Mouse (Mus musculus): ENCODE measurements around the gene Serpinb5. TPM values are rescaled to one million over a fixed set of nuclear protein-coding genes. Genes with fewer than 3 reads are reported as not detected.

Gene Serpinb5
- total RNA-seq (2014; rRNA removed) (0.38 TPM in 1 of 2 replicates, not detected in the other), polyA plus RNA-seq (2015; fragmentation: Nextera tagmentation; extraction: Ambion mirVana) (0.06 and 0.08 TPM in 2 replicates)

DNA sequence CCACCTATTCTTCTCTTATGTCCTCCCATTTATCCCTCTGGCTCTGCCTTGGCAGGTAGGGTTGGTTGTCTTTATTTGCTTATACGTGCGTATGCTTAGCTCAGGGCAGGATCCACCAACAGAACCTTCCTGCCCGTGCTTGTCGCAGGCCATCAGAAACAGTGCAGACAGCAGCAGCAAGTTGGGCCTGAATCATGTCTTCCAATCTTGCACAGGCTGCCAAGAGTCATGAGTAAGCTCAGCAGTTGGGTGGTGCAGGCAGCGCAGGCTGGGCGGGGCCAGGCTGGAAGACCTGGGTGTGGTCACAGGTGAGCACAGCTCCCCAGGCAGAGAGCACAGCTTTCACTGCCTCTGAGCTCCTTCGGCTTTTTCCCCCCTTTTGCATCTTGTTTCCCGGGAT lies at the start of gene Serpinb5:
Gene Serpinb5 (plus strand): TSS at position 327 of the 400 bp plus-strand sequence.
- Histone ChIP-seq H3K4me3 (ENCODE audit: low read depth, low read length) (no peak within 1 kb of the TSS), H3K4me2 (ENCODE audit: low read depth) (no peak within 1 kb of the TSS), H3K4me1 (ENCODE audit: insufficient read depth) (no peaks in the 10 kb centered on the region), H3K9ac (no peak within 1 kb of the TSS), H3K27me3 (ENCODE audit: insufficient read depth, low read length) (no peaks in the 10 kb centered on the region), H3K36me3 (ENCODE audit: insufficient read depth) (no peaks in the 10 kb centered on the region), H3K9me3 (ENCODE audit: low read length) (no peaks in the 10 kb centered on the region), H3K27ac (ENCODE audit: low read depth, low read length) (no peak within 1 kb of the TSS)
- DNase-seq = no peak
- 73% methylated on average over 8 of the region's 8 CpGs for WGBS
- no peak for TF ChIP-seq CTCF (IDR thresholded peaks at IDR 0.05; ENCODE audit: low read depth)
- ATAC-seq = no peak

DNA sequence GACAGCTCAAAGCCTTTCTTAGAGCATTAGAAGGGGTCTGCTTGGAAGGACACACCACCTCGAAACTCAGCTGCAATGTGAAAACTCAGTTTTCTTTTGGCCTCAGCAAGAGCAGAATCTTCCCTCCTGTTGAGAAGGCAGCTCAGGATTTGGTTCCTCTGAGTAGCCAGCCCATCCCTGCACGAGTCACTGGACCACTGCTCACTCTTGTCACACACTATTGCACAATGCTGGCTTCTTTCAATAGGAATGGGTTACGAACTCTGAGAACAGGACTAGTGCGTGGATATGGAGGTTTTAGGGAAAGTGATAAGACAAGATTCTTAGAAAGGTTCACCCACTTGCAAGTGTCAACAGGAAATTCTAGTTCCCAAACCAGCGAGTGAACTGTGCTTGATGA lies 46.1 kb upstream of the Serpinb5 start:
- no peak for DNase-seq
- no peak for TF ChIP-seq CTCF (IDR thresholded peaks at IDR 0.05; ENCODE audit: low read depth)

DNA sequence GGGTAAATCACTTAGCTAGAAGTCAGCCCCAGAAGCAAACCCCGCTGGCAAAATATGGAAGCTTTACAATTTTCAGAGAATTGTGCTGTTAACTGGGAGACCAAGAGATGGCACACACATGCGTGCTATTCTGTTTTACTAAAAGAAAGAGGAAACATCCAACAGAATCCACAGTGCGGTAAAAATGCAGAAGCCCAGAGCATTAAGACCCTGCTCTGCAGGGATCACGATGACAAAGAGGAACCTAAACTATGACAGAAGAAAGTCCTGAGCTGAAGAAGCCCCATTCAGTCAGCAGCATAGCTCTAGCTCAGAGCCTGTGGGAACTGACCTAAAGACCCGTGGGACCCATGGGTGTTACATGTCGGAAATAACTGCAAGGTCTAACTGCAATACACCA lies 45.7 kb upstream of the Serpinb5 start:
- Histone ChIP-seq H3K9me3 (ENCODE audit: low read length) (no peaks in the 10 kb centered on the region), H3K4me3 (ENCODE audit: low read depth, low read length) (no peak overlapping the region), H3K27ac (ENCODE audit: low read depth, low read length) (no peak overlapping the region), H3K27me3 (ENCODE audit: insufficient read depth, low read length) (peaks cover 3% of the 10 kb centered on the region; the same call in 1 of the 2 replicates), H3K36me3 (ENCODE audit: insufficient read depth) (no peaks in the 10 kb centered on the region), H3K9ac (no peak overlapping the region), H3K4me2 (ENCODE audit: low read depth) (no peak overlapping the region), H3K4me1 (ENCODE audit: insufficient read depth) (no peaks in the 10 kb centered on the region)
- no peak for DNase-seq
- no peak for ATAC-seq
- no peak for TF ChIP-seq CTCF (IDR thresholded peaks at IDR 0.05; ENCODE audit: low read depth)
- 88% methylated on average over 6 of the region's 6 CpGs for WGBS

More for the DNA sequence above, 46.1 kb upstream of the Serpinb5 start:
- peaks cover 3% of the 10 kb centered on the region; the same call in 1 of the 2 replicates for H3K27me3 ChIP-seq (ENCODE audit: insufficient read depth, low read length)
- no peak overlapping the region for H3K27ac ChIP-seq (ENCODE audit: low read depth, low read length)
- no peak overlapping the region for H3K4me2 ChIP-seq (ENCODE audit: low read depth)
- no peak overlapping the region for H3K4me3 ChIP-seq (ENCODE audit: low read depth, low read length)
- no peak for ATAC-seq
- no peaks in the 10 kb centered on the region for H3K4me1 ChIP-seq (ENCODE audit: insufficient read depth)
- no peaks in the 10 kb centered on the region for H3K9me3 ChIP-seq (ENCODE audit: low read length)
- H3K9ac ChIP-seq = no peak overlapping the region
- 77% methylated on average over 5 of the region's 5 CpGs for WGBS
- H3K36me3 ChIP-seq (ENCODE audit: insufficient read depth) = no peaks in the 10 kb centered on the region

DNA sequence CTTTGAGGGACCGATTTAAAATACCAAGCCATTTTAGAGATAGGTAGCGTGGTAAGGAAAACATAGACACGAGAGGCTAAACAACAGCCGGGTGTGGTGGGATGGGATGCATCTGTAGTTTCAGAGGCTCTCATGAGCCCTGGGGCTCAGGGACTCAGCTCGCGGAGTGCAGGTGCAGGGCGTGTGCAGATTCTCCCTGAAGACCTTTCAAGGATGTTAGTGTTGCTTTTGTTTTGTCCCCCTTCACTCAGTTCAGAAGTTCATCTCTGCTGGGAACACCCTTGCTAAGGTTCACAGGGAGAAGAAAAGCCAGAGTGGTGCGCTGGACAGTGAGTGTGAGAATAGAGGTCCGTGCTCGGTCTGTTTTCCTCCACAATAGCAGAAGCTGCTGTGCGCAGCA lies 44.2 kb upstream of the Serpinb5 start:
- DNase-seq (no peak), ATAC-seq (no peak)
- Histone ChIP-seq H3K27me3 (ENCODE audit: insufficient read depth, low read length) (peaks cover 3% of the 10 kb centered on the region; the same call in 1 of the 2 replicates), H3K9ac (no peak overlapping the region), H3K4me3 (ENCODE audit: low read depth, low read length) (no peak overlapping the region), H3K4me2 (ENCODE audit: low read depth) (no peak overlapping the region), H3K27ac (ENCODE audit: low read depth, low read length) (no peak overlapping the region), H3K36me3 (ENCODE audit: insufficient read depth) (no peaks in the 10 kb centered on the region), H3K4me1 (ENCODE audit: insufficient read depth) (no peaks in the 10 kb centered on the region), H3K9me3 (ENCODE audit: low read length) (no peaks in the 10 kb centered on the region)
- 87% methylated on average over 11 of the region's 11 CpGs for WGBS
- TF ChIP-seq CTCF (IDR thresholded peaks at IDR 0.05; ENCODE audit: low read depth) = no peak

DNA sequence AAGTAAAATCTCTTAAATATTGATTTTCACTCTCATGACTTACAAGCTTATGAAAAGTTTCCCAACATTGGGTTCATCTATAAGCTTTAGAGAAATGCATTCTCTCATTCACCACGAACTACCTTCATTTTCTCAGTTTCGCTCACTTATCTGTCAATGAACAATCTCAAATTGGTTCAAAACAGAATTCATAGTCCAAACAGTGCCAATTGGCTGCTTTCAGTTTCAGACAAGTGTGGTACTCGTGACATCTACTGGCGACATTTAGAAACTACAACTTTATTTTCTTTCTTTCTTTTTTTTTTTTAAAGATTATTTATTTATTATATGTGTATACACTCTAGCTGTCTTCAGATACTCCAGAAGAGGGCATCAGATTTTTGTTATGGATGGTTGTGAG lies 42.6 kb upstream of the Serpinb5 start:
- Histone ChIP-seq H3K27me3 (ENCODE audit: insufficient read depth, low read length) (peaks cover 3% of the 10 kb centered on the region; the same call in 1 of the 2 replicates), H3K9me3 (ENCODE audit: low read length) (no peaks in the 10 kb centered on the region), H3K4me1 (ENCODE audit: insufficient read depth) (peaks cover 3% of the 10 kb centered on the region; the same call in 1 of the 2 replicates), H3K36me3 (ENCODE audit: insufficient read depth) (no peaks in the 10 kb centered on the region), H3K4me3 (ENCODE audit: low read depth, low read length) (no peak overlapping the region), H3K4me2 (ENCODE audit: low read depth) (no peak overlapping the region), H3K27ac (ENCODE audit: low read depth, low read length) (no peak overlapping the region), H3K9ac (no peak overlapping the region)
- peak; percentile 63 for TF ChIP-seq CTCF (IDR thresholded peaks at IDR 0.05; ENCODE audit: low read depth)
- DNase-seq (peak; percentile 61), ATAC-seq (peak; percentile 16; the same call in 1 of the 2 replicates)
- WGBS = 17% methylated on average over 4 of the region's 4 CpGs

DNA sequence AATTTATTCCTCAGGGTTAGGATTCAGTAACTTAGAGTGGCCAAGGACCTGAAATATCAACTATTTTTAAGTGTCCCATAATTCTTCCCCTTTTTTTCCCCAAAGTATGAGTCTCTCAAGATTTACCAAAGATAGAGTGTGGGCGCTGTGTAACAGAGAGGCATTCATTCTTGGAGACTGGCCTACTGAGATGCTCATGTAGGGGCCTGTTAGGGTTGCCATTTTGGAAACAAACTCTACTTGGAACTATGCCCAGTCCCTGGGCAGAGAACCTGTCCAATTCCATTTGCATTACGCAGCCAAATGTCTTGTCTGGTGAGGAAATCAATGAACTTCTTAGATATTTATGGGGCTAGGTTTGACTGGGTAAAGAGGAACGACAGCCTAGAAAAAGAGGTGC lies 38.7 kb upstream of the Serpinb5 start:
- H3K4me1 ChIP-seq (ENCODE audit: insufficient read depth) = peaks cover 3% of the 10 kb centered on the region; the same call in 1 of the 2 replicates
- peak; percentile 16 for DNase-seq
- no peak overlapping the region for H3K4me2 ChIP-seq (ENCODE audit: low read depth)
- no peak overlapping the region for H3K27ac ChIP-seq (ENCODE audit: low read depth, low read length)
- H3K36me3 ChIP-seq (ENCODE audit: insufficient read depth) = no peaks in the 10 kb centered on the region
- H3K9me3 ChIP-seq (ENCODE audit: low read length) = no peaks in the 10 kb centered on the region
- TF ChIP-seq CTCF (IDR thresholded peaks at IDR 0.05; ENCODE audit: low read depth) = no peak
- H3K27me3 ChIP-seq (ENCODE audit: insufficient read depth, low read length) = no peaks in the 10 kb centered on the region; the same call in 1 of the 2 replicates
- no peak overlapping the region for H3K9ac ChIP-seq
- 49% methylated on average over 3 of the region's 3 CpGs for WGBS
- ATAC-seq = no peak
- no peak overlapping the region for H3K4me3 ChIP-seq (ENCODE audit: low read depth, low read length)

DNA sequence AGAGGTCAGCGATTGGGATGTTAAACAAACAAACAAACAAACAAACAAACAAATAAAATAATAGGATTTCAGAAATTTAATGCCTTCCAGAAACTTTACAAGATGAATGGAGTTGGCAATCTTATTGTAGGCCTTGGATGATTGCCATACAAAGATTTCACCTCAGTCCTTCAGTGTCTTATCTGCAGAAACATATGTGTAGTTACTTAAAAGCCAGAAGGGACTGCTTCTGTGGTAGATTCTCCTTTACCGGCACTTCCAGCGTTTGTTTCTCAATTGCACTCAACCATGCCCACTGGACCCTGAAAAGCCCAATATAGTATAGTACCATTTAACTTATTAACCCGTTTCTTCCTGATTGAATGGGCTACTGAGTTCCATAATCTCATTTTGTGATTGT lies 32.2 kb upstream of the Serpinb5 start:
- no peak for TF ChIP-seq CTCF (IDR thresholded peaks at IDR 0.05; ENCODE audit: low read depth)
- Histone ChIP-seq H3K4me2 (ENCODE audit: low read depth) (no peak overlapping the region), H3K27ac (ENCODE audit: low read depth, low read length) (no peak overlapping the region), H3K4me1 (ENCODE audit: insufficient read depth) (no peaks in the 10 kb centered on the region), H3K36me3 (ENCODE audit: insufficient read depth) (no peaks in the 10 kb centered on the region), H3K4me3 (ENCODE audit: low read depth, low read length) (no peak overlapping the region), H3K27me3 (ENCODE audit: insufficient read depth, low read length) (no peaks in the 10 kb centered on the region), H3K9ac (no peak overlapping the region), H3K9me3 (ENCODE audit: low read length) (no peaks in the 10 kb centered on the region)
- WGBS = 79% methylated on average over 4 of the region's 4 CpGs
- ATAC-seq (no peak), DNase-seq (no peak)

All from forebrain, postnatal 0 days (tissue).